ENCODE assay signal across 10 mouse cellular contexts in the genomic region with DNA sequence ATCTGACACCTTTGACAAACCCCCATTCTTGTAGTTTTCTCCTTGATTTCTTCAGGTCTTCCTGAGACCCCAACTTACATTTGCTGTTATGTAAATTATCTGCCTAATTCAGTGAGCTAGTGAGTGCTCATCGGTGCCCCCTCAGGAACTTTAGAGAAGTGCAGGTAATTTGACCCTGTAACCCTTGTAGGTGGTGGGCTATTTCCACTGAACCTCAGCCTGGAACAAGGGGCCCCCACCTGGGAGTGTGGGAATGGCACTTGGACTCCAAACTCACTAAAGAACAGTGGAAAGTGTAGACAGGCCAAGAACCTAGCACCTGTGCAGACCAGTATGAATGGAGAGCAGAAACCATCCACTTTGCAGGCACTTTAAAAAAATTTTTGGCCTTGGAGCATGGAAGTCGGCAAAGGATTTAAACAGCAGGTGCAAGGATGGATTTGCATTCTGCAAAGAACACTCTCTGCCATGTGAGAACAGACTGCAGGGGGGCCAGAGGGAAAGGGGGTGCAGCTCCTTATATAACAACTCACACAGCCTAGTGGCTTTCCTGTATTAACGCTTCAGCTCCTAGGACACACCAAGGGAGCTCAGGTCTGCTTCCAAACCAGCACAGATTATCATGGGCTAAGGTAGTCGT. TPM values are rescaled to one million over a fixed set of nuclear protein-coding genes. Genes with fewer than 3 reads are reported as not detected.
A peak's percentile ranks its signal among the peaks of the same experiment; 100 is the strongest.
DNase-seq lines count a peak whose midpoint lies in the region; ATAC-seq and TF ChIP-seq lines count a peak whose summit lies in the region.
"Had no signal": no experiment of that assay in that cellular context is flagged by ENCODE, and none has a peak within 500 bp of the region (broad histone marks: within the 10 kb centered on the region; RNA-seq: fewer than 3 reads in every experiment).

No protein-coding gene starts in this region.

- no peak overlapping the region for H3K27ac ChIP-seq in kidney, embryonic 15.5 days
- H3K27ac ChIP-seq in neural tube, embryonic 12.5 days = no peak overlapping the region
- H3K27ac ChIP-seq: hindbrain, embryonic 15.5 days had no signal

- no peaks in the 10 kb centered on the region for H3K4me1 ChIP-seq in kidney, embryonic 15.5 days
- H3K4me1 ChIP-seq in neural tube, embryonic 12.5 days = no peaks in the 10 kb centered on the region
- H3K4me1 ChIP-seq: hindbrain, embryonic 15.5 days had no signal

- no peak overlapping the region for H3K9ac ChIP-seq in kidney, embryonic 15.5 days
- no peak overlapping the region for H3K9ac ChIP-seq in neural tube, embryonic 12.5 days
- H3K9ac ChIP-seq: hindbrain, embryonic 15.5 days had no signal

- DNase-seq in kidney, adult 11 months = no peak
- DNase-seq in Patski (ENCODE audit: low read depth, low spot score) = no peak
- peak; percentile 54 for DNase-seq in embryo, embryonic 11 days
- DNase-seq in layer of hippocampus, postnatal 36 days = peak; percentile 40 to 49
- DNase-seq in Muller cell, postnatal 12 days (ENCODE audit: inconsistent ontology term) = no peak

- WGBS in kidney, embryonic 15.5 days = 48% methylated on average over 4 of the region's 4 CpGs
- WGBS in neural tube, embryonic 12.5 days = 51% methylated on average over 4 of the region's 4 CpGs

- H3K4me3 ChIP-seq in kidney, embryonic 15.5 days (replicated peaks) = no peak overlapping the region
- no peak overlapping the region for H3K4me3 ChIP-seq in neural tube, embryonic 12.5 days
- H3K4me3 ChIP-seq: hindbrain, embryonic 15.5 days; myocyte had no signal

- H3K27me3 ChIP-seq in kidney, embryonic 15.5 days = no peaks in the 10 kb centered on the region
- peaks cover 3% of the 10 kb centered on the region for H3K27me3 ChIP-seq in Patski
- H3K27me3 ChIP-seq in neural tube, embryonic 12.5 days (replicated peaks) = no peaks in the 10 kb centered on the region
- H3K27me3 ChIP-seq: hindbrain, embryonic 15.5 days had no signal

- peak; percentile 63 for TF ChIP-seq CTCF in Patski (IDR thresholded peaks at IDR 0.05)

- H3K9me3 ChIP-seq in kidney, embryonic 15.5 days (replicated peaks) = no peaks in the 10 kb centered on the region
- H3K9me3 ChIP-seq in neural tube, embryonic 12.5 days = no peaks in the 10 kb centered on the region
- H3K9me3 ChIP-seq: hindbrain, embryonic 15.5 days had no signal

- H3K36me3 ChIP-seq in kidney, embryonic 15.5 days = no peaks in the 10 kb centered on the region
- no peaks in the 10 kb centered on the region for H3K36me3 ChIP-seq in neural tube, embryonic 12.5 days
- H3K36me3 ChIP-seq: hindbrain, embryonic 15.5 days had no signal

- in situ Hi-C loops in Patski (cut with MboI; ENCODE audit: low pct_unique_long_range_greater_than_20kb) = no loop called here

- no peak overlapping the region for H3K4me2 ChIP-seq in kidney, embryonic 15.5 days
- H3K4me2 ChIP-seq in neural tube, embryonic 12.5 days (replicated peaks) = no peak overlapping the region
- H3K4me2 ChIP-seq: hindbrain, embryonic 15.5 days had no signal

- ATAC-seq in kidney, embryonic 15.5 days (replicated peaks; ENCODE audit: low FRiP score) = 0 out of 2 replicates have a peak, but pooled peaks have one; percentile 46
- no peak for ATAC-seq in Patski
- ATAC-seq in neural tube, embryonic 12.5 days (ENCODE audit: low FRiP score, low read depth) = 0 out of 2 replicates have a peak, but pooled peaks have one; percentile 45
- ATAC-seq in monocyte, adult 5-6 weeks (replicated peaks; ENCODE audit: insufficient number of reproducible peaks, low FRiP score, low TSS enrichment, poor library complexity, severe bottlenecking) = no peak

- POLR2A ChIA-PET in Patski (lab: Charles Lee) = interaction anchor here (0.6 kb wide), 1 partner anchor 1302 kb away, joined by 3 read pairs; no protein-coding TSS in a partner anchor

- CTCF ChIA-PET in Patski (lab: Charles Lee) = interaction anchor here (0.7 to 1.9 kb wide), 3 partner anchors 9 to 21 kb away, joined by 3 to 8 read pairs (median 5); no protein-coding TSS in a partner anchor

RNA-seq across cellular contexts. Expression of a gene that starts 50.3 kb away (rescaled TPM):
- 1.4 and 2.4 TPM in 2 replicates for polyA plus RNA-seq in kidney, embryonic 15.5 days (2015; fragmentation: Nextera tagmentation; extraction: Ambion mirVana)
- polyA plus RNA-seq in Patski (2021) = 0.30 TPM
- total RNA-seq in layer of hippocampus, postnatal 36 days (2021) = 100 to 1,000 TPM; 181 to 205 TPM
- polyA plus RNA-seq in neural tube, embryonic 12.5 days (2016; fragmentation: Nextera tagmentation; extraction: Ambion mirVana) = 32.8 and 36.0 TPM in 2 replicates
- total RNA-seq in monocyte, adult 5-6 weeks (2017) = 0.19 to 0.49 TPM (median 0.21 TPM) in 3 replicates
- polyA plus RNA-seq: myocyte had no signal

Comparison
In these comparisons a context has a peak if more than half of its experiments do, and no peak if none do; other contexts are left out.
1. ATAC-seq: peak in kidney, embryonic 15.5 days (single experiment) and neural tube, embryonic 12.5 days (single experiment); none in Patski (single experiment) and monocyte, adult 5-6 weeks (single experiment).
2. DNase-seq: peak in embryo, embryonic 11 days (single experiment) and layer of hippocampus, postnatal 36 days (2 of 2); none in kidney, adult 11 months (single experiment), Patski (single experiment) and Muller cell, postnatal 12 days (single experiment).